24 mouse cellular contexts compared by ENCODE assay signal in the genomic region with DNA sequence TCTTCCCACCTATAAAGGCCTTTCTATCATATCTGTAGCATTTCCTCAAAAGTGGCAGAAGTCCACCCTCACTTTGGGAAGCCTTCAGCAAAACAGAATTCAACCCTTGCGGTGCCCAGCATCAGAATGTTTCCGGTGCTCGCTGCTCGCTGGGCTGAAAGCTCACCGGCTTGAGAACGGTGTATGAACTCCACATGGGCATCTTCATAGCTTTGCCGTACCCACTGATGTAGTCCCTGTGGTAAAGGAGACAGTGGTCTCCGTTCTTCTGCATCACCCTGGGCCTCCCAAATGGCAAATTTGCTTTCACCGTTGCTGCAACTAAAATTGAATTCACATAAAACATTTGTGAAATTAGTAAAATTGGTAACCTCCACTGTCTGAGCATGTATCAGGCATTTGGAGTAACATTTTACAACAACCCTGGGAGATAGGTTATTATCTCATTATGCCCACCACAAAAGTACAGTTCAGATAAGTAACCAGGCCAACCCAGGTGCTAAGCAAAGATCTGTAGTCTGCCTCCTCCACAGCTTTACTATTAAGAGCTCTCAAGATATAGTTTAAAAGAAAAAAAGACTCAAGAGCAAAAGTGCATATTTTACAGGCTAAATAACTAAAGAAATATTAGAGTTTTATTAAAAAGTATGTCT. TPM values are rescaled to one million over a fixed set of nuclear protein-coding genes. Genes with fewer than 3 reads are reported as not detected.
DNase-seq lines count a peak whose midpoint lies in the region; ATAC-seq and TF ChIP-seq lines count a peak whose summit lies in the region.
"Had no signal": no experiment of that assay in that cellular context is flagged by ENCODE, and none has a peak within 500 bp of the region (broad histone marks: within the 10 kb centered on the region; RNA-seq: fewer than 3 reads in every experiment).

No protein-coding gene starts in this region.

- peak overlapping the region; percentile 35; the same call in 1 of the 2 replicates for H3K4me2 ChIP-seq in liver, embryonic 16.5 days (ENCODE audit: low read depth, low read length)
- H3K4me2 ChIP-seq in intestine, postnatal 0 days (replicated peaks; ENCODE audit: low read depth), result no peak overlapping the region
- H3K4me2 ChIP-seq: embryonic facial prominence, embryonic 15.5 days; forebrain, embryonic 12.5 days; heart, embryonic 13.5 days; neural tube, embryonic 12.5 days had no signal

- no peak for TF ChIP-seq POLR2A in bone marrow, adult 2 months (IDR thresholded peaks at IDR 0.05; ENCODE audit: borderline replicate concordance, control insufficient read depth, low read depth, low read length)
- no peak for TF ChIP-seq POLR2A in kidney, adult 2 months (IDR thresholded peaks at IDR 0.05; ENCODE audit: low read depth, low read length)

- peak; percentile 23 for DNase-seq in G1E (ENCODE audit: low spot score)
- no peak for DNase-seq in thymus, postnatal 14 days
- DNase-seq in kidney, adult 2 months, result no peak
- DNase-seq: adrenal gland, postnatal 10 days; B cell, adult 2 months; cerebellum, adult 18-20 months; cerebellum, postnatal 25 days; gastrocnemius, adult 2 months; kidney, postnatal 4 days; layer of hippocampus, adult 9-11 months; lung, adult 2 months; right cerebral cortex, postnatal 4 days had no signal

- WGBS in bone marrow, adult 2 months, result 69% methylated on average over 9 of the region's 9 CpGs
- WGBS in liver, embryonic 16.5 days (ENCODE audit: insufficient replicate concordance), result 47% methylated on average over 9 of the region's 9 CpGs
- WGBS in intestine, postnatal 0 days, result 98% methylated on average over 9 of the region's 9 CpGs
- WGBS in kidney, adult 2 months, result 97% methylated on average over 9 of the region's 9 CpGs

- no peaks in the 10 kb centered on the region for H3K9me3 ChIP-seq in G1E (replicated peaks)
- H3K9me3 ChIP-seq in liver, embryonic 16.5 days (replicated peaks; ENCODE audit: control insufficient read depth, low read length), result no peaks in the 10 kb centered on the region
- no peaks in the 10 kb centered on the region for H3K9me3 ChIP-seq in intestine, postnatal 0 days (ENCODE audit: control insufficient read depth)
- H3K9me3 ChIP-seq: embryonic facial prominence, embryonic 15.5 days; forebrain, embryonic 12.5 days; heart, embryonic 13.5 days; midbrain, embryonic 10.5 days; neural tube, embryonic 12.5 days had no signal

- H3K4me3 ChIP-seq in G1E (ENCODE audit: low read depth, low read length), result peak overlapping the region; percentile 41; the same call in 1 of the 2 replicates
- no peak overlapping the region for H3K4me3 ChIP-seq in bone marrow, adult 2 months (replicated peaks; ENCODE audit: control insufficient read depth, low read depth, low read length)
- H3K4me3 ChIP-seq in liver, embryonic 16.5 days (ENCODE audit: low read depth, low read length), result no peak overlapping the region
- H3K4me3 ChIP-seq in intestine, postnatal 0 days (ENCODE audit: low read depth, low read length), result no peak overlapping the region
- H3K4me3 ChIP-seq in kidney, adult 2 months (ENCODE audit: insufficient read depth, low read depth, low read length), result no peak overlapping the region
- H3K4me3 ChIP-seq: embryonic facial prominence, embryonic 15.5 days; forebrain, embryonic 12.5 days; gastrocnemius, adult 2 months; heart, embryonic 13.5 days; left cerebral cortex, adult 2 months; midbrain, embryonic 10.5 days; neural tube, embryonic 12.5 days had no signal

- no peak overlapping the region for H3K9ac ChIP-seq in liver, embryonic 16.5 days (ENCODE audit: low read depth, low read length)
- no peak overlapping the region for H3K9ac ChIP-seq in intestine, postnatal 0 days (ENCODE audit: low read depth, low read length)
- H3K9ac ChIP-seq: embryonic facial prominence, embryonic 15.5 days; forebrain, embryonic 12.5 days; heart, embryonic 13.5 days; neural tube, embryonic 12.5 days had no signal

- ATAC-seq in G1E (ENCODE audit: extremely low read depth, insufficient number of reproducible peaks, low FRiP score, poor library complexity, severe bottlenecking), result peak; percentile 76
- ATAC-seq in erythroid progenitor cell, adult 5-6 weeks (replicated peaks; ENCODE audit: low FRiP score, poor library complexity, severe bottlenecking), result peak; percentile 79
- ATAC-seq in liver, embryonic 16.5 days (ENCODE audit: low read depth), result peak; percentile 88
- ATAC-seq in intestine, postnatal 0 days, result no peak

- no peak for TF ChIP-seq CTCF in G1E (IDR thresholded peaks at IDR 0.05; ENCODE audit: low read depth, low read length)
- TF ChIP-seq CTCF in bone marrow, adult 2 months (IDR thresholded peaks at IDR 0.05; ENCODE audit: control insufficient read depth, insufficient read depth, low read length), result no peak
- TF ChIP-seq CTCF in intestine, postnatal 0 days (IDR thresholded peaks at IDR 0.05; ENCODE audit: low read depth), result no peak
- TF ChIP-seq CTCF in kidney, adult 2 months (conservative IDR thresholded peaks at IDR 0.05; ENCODE audit: insufficient read depth, insufficient read length, low read depth, low read length), result no peak

- H3K36me3 ChIP-seq in G1E (replicated peaks), result no peaks in the 10 kb centered on the region
- no peaks in the 10 kb centered on the region for H3K36me3 ChIP-seq in liver, embryonic 16.5 days (ENCODE audit: control insufficient read depth, insufficient read depth)
- peaks cover 5% of the 10 kb centered on the region; the same call in 1 of the 2 replicates for H3K36me3 ChIP-seq in intestine, postnatal 0 days (ENCODE audit: control insufficient read depth, insufficient read depth)
- H3K36me3 ChIP-seq in kidney, adult 2 months (ENCODE audit: control insufficient read depth, insufficient read depth, low read length), result no peaks in the 10 kb centered on the region; the same call in 1 of the 2 replicates
- H3K36me3 ChIP-seq: embryonic facial prominence, embryonic 15.5 days; forebrain, embryonic 12.5 days; heart, embryonic 13.5 days; neural tube, embryonic 12.5 days had no signal

- H3K4me1 ChIP-seq in G1E (ENCODE audit: insufficient read depth, low read depth, low read length), result peaks cover 63% of the 10 kb centered on the region
- no peaks in the 10 kb centered on the region; the same call in 1 of the 2 replicates for H3K4me1 ChIP-seq in bone marrow, adult 2 months (ENCODE audit: control insufficient read depth, insufficient read depth, low read length)
- H3K4me1 ChIP-seq in liver, embryonic 16.5 days (ENCODE audit: control insufficient read depth, low read depth, low read length), result peaks cover 2% of the 10 kb centered on the region; the same call in 1 of the 2 replicates
- H3K4me1 ChIP-seq in intestine, postnatal 0 days (replicated peaks; ENCODE audit: control insufficient read depth, insufficient read depth, low read length), result no peaks in the 10 kb centered on the region
- no peaks in the 10 kb centered on the region for H3K4me1 ChIP-seq in kidney, adult 2 months (ENCODE audit: control insufficient read depth, insufficient read depth, low read length)
- H3K4me1 ChIP-seq: forebrain, embryonic 12.5 days; midbrain, embryonic 10.5 days; neural tube, embryonic 12.5 days had no signal

- no peaks in the 10 kb centered on the region for H3K27me3 ChIP-seq in G1E (ENCODE audit: insufficient read depth, low read length)
- H3K27me3 ChIP-seq in liver, embryonic 16.5 days (ENCODE audit: control insufficient read depth, insufficient read depth, low read depth, low read length), result no peaks in the 10 kb centered on the region
- H3K27me3 ChIP-seq in intestine, postnatal 0 days (replicated peaks; ENCODE audit: control insufficient read depth, insufficient read depth, low read length), result no peaks in the 10 kb centered on the region
- no peaks in the 10 kb centered on the region for H3K27me3 ChIP-seq in kidney, adult 2 months (replicated peaks; ENCODE audit: control insufficient read depth, insufficient read depth, low read length)
- H3K27me3 ChIP-seq: embryonic facial prominence, embryonic 15.5 days; forebrain, embryonic 12.5 days; heart, embryonic 13.5 days; neural tube, embryonic 12.5 days had no signal

- peak overlapping the region; percentile 51 for H3K27ac ChIP-seq in bone marrow, adult 2 months (ENCODE audit: control insufficient read depth, insufficient read depth, low read depth, low read length, poor library complexity)
- peak overlapping the region; percentile 49; the same call in 1 of the 2 replicates for H3K27ac ChIP-seq in liver, embryonic 16.5 days (ENCODE audit: low read length)
- no peak overlapping the region for H3K27ac ChIP-seq in intestine, postnatal 0 days (ENCODE audit: low read depth, low read length)
- H3K27ac ChIP-seq in kidney, adult 2 months (ENCODE audit: insufficient read depth, low read depth, low read length), result no peak overlapping the region
- H3K27ac ChIP-seq: embryonic facial prominence, embryonic 15.5 days; forebrain, embryonic 12.5 days; gastrocnemius, adult 2 months; heart, embryonic 13.5 days; left cerebral cortex, adult 2 months; midbrain, embryonic 10.5 days; neural tube, embryonic 12.5 days had no signal

RNA-seq across cellular contexts. Expression of a gene that starts 57.9 kb away (rescaled TPM):
- total RNA-seq in G1E (2014; fragmentation: Nextera tagmentation), result 0.63 TPM in 1 of 2 replicates, not detected in the other
- 0.12 and 0.27 TPM in 2 replicates for total RNA-seq in G1E (2017)
- polyA plus RNA-seq in G1E (2012), result not detected in 2 replicates
- polyA plus RNA-seq in bone marrow, adult 2 months (2011; ENCODE audit: insufficient read depth, insufficient read length, low replicate concordance, missing spikeins), result 2.9 and 4.3 TPM in 2 replicates
- total RNA-seq in erythroid progenitor cell, adult 5-6 weeks (2015; ENCODE audit: low replicate concordance), result 1.3 and 2.9 TPM in 2 replicates
- total RNA-seq in erythroid progenitor cell, adult 5-6 weeks (2017; ENCODE audit: low replicate concordance), result 0.30 and 1.4 TPM in 2 replicates
- 5.2 and 7.7 TPM in 2 replicates for polyA plus RNA-seq in liver, embryonic 16.5 days (2015; fragmentation: Nextera tagmentation; extraction: Ambion mirVana)
- 151 and 152 TPM in 2 replicates for polyA plus RNA-seq in intestine, postnatal 0 days (2015; fragmentation: Nextera tagmentation; extraction: Ambion mirVana)
- polyA plus RNA-seq in kidney, adult 2 months (2012; rRNA removed), result 28.5 and 30.1 TPM in 2 replicates
- total RNA-seq: hematopoietic stem cell, adult 5-6 weeks; monocyte, adult 5-6 weeks had no signal

Comparison
In these comparisons a context has a peak if more than half of its experiments do, and no peak if none do; other contexts are left out.
1. H3K27ac ChIP-seq: peak in bone marrow, adult 2 months (single experiment) and liver, embryonic 16.5 days (single experiment); none in intestine, postnatal 0 days (single experiment) and kidney, adult 2 months (single experiment).